Mouse (Mus musculus): ENCODE measurements around the gene Gk5. TPM values are rescaled to one million over a fixed set of nuclear protein-coding genes. Genes with fewer than 3 reads are reported as not detected.
"Not testable (repeated sequence)": the region's sequence is repeated elsewhere in the genome, so short reads cannot be mapped to it uniquely, and the experiment has no call there.

Gk5 gene
- polyA plus RNA-seq, 1 experiment from 2014 or later = 2.9 TPM

DNA sequence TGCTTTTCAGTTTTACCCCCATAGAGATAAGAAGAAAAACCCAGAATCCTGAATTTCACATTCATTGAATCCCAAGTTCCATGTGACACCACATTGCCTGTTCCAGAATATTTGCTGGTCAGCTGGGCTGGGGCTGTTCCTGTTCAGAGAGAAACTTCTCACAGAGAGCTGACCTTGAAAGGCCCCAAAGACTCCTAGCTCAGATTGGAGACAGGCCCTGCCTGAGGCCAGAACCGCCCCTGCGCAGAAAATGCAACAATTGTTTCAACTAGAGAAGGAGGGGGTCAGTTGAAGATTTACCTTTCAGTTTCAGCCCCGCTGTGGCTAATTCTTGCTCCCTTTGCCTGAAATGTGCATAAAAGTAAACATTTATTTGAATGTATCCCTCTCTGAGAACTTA lies 41.6 kb downstream of the Gk5 start:
- no peak overlapping the region for H3K4me3 ChIP-seq
- no peaks in the 10 kb centered on the region for H3K9me3 ChIP-seq (replicated peaks)
- DNase-seq (ENCODE audit: low spot score) = no peak
- no peak overlapping the region for H3K27ac ChIP-seq (replicated peaks)
- WGBS = 91% methylated on average over 3 of the region's 3 CpGs
- H3K27me3 ChIP-seq (ENCODE audit: low read depth, poor library complexity, severe bottlenecking) = no peaks in the 10 kb centered on the region
- H3K4me1 ChIP-seq = no peaks in the 10 kb centered on the region
- H3K36me3 ChIP-seq = no peaks in the 10 kb centered on the region

- H3K27me3 ChIP-seq (ENCODE audit: low read depth, poor library complexity, severe bottlenecking) = no peaks in the 10 kb centered on the region
- H3K27ac ChIP-seq (replicated peaks) = no peak overlapping the region
- no peaks in the 10 kb centered on the region for H3K9me3 ChIP-seq (replicated peaks)
- H3K36me3 ChIP-seq = no peaks in the 10 kb centered on the region
- 90% methylated on average over 5 of the region's 5 CpGs for WGBS
- no peak for DNase-seq (ENCODE audit: low spot score)
- no peak overlapping the region for H3K4me3 ChIP-seq
- H3K4me1 ChIP-seq = peaks cover 7% of the 10 kb centered on the region; the same call in 1 of the 2 replicates
Measured at GRCm38 (mm10) chr9:96162421-96162820, 43.3 kb downstream of the Gk5 start.

DNA sequence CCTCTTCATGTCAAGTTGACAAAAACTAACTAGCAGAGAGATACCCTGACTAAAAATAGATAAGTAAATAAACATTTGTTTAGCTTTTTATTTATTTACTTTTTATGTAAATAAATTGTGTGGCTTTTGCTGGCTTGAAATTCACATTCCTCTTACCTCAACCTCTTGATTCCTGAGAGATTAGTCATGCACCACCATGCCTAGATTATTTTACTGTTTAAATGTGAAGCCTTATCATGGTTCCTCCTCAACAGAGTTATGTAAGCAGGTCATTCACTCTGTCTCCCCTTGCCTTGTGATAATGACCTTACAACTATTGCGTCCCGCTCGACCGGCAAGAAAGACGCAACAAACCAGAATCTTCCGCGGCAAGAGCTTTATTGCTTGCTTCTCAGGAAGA lies 44.3 kb downstream of the Gk5 start:
- Histone ChIP-seq H3K27ac (replicated peaks) (no peak overlapping the region), H3K4me3 (no peak overlapping the region), H3K4me1 (peaks cover 7% of the 10 kb centered on the region; the same call in 1 of the 2 replicates), H3K36me3 (no peaks in the 10 kb centered on the region), H3K9me3 (replicated peaks) (no peaks in the 10 kb centered on the region), H3K27me3 (ENCODE audit: low read depth, poor library complexity, severe bottlenecking) (no peaks in the 10 kb centered on the region)
- DNase-seq (ENCODE audit: low spot score) = no peak
- 95% methylated on average over 7 of the region's 7 CpGs for WGBS

GRCm38 (mm10) chr9:96163983-96164382 lies 44.8 kb downstream of the Gk5 start:
- not testable (repeated sequence) for H3K9me3 ChIP-seq (replicated peaks); H3K27ac ChIP-seq (replicated peaks); H3K36me3 ChIP-seq; DNase-seq (ENCODE audit: low spot score); H3K4me3 ChIP-seq; H3K4me1 ChIP-seq; H3K27me3 ChIP-seq (ENCODE audit: low read depth, poor library complexity, severe bottlenecking)
- WGBS = 98% methylated on average over 15 of the region's 15 CpGs

GRCm38 (mm10) chr9:96167168-96167585 lies 48.0 kb downstream of the Gk5 start:
- H3K4me3 ChIP-seq = no peak overlapping the region
- H3K4me1 ChIP-seq = peaks cover 7% of the 10 kb centered on the region; the same call in 1 of the 2 replicates
- no peaks in the 10 kb centered on the region for H3K27me3 ChIP-seq (ENCODE audit: low read depth, poor library complexity, severe bottlenecking)
- WGBS = 24% methylated on average over 5 of the region's 5 CpGs
- peak overlapping the region; percentile 73 for H3K27ac ChIP-seq (replicated peaks)
- no peaks in the 10 kb centered on the region for H3K36me3 ChIP-seq
- H3K9me3 ChIP-seq (replicated peaks) = no peaks in the 10 kb centered on the region
- peak; percentile 90 for DNase-seq (ENCODE audit: low spot score)

DNA sequence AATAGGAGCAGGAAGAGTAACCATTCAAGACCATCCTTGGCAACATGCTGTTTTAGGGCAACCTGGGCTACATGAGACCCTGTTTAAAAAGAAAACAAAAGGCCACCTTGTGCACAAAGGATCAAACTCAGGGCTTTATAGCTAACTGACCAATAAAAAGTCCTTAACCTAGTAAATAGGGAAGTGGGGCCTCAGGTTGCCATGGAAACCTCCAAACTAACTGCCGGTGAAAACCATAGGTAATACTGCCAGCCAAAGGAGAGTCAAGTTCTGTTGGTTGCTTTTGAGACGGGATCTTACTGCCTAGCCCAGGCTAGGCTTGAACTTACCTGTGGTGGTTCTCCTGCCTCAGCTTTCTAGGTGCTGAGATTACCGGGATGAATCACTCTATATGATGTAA lies 51.4 kb downstream of the Gk5 start:
- 82% methylated on average over 3 of the region's 3 CpGs for WGBS
- H3K4me3 ChIP-seq = no peak overlapping the region
- peaks cover 7% of the 10 kb centered on the region; the same call in 1 of the 2 replicates for H3K4me1 ChIP-seq
- H3K27me3 ChIP-seq (ENCODE audit: low read depth, poor library complexity, severe bottlenecking) = no peaks in the 10 kb centered on the region
- 0 out of 2 replicates have a peak, but pooled peaks cover 3% of the 10 kb centered on the region for H3K9me3 ChIP-seq (replicated peaks)
- H3K36me3 ChIP-seq = no peaks in the 10 kb centered on the region
- no peak for DNase-seq (ENCODE audit: low spot score)
- no peak overlapping the region for H3K27ac ChIP-seq (replicated peaks)

- peaks cover 3% of the 10 kb centered on the region; the same call in 1 of the 2 replicates for H3K4me1 ChIP-seq
- no peaks in the 10 kb centered on the region for H3K9me3 ChIP-seq (replicated peaks)
- no peaks in the 10 kb centered on the region for H3K27me3 ChIP-seq (ENCODE audit: low read depth, poor library complexity, severe bottlenecking)
- H3K4me3 ChIP-seq = no peak overlapping the region
- H3K27ac ChIP-seq (replicated peaks) = no peak overlapping the region
- no peaks in the 10 kb centered on the region for H3K36me3 ChIP-seq
- DNase-seq (ENCODE audit: low spot score) = no peak
- 87% methylated on average over 4 of the region's 4 CpGs for WGBS
Measured at GRCm38 (mm10) chr9:96184909-96185308, 65.7 kb downstream of the Gk5 start.

GRCm38 (mm10) chr9:96186701-96187100 lies 67.5 kb downstream of the Gk5 start:
- DNase-seq (ENCODE audit: low spot score) = no peak
- Histone ChIP-seq H3K27me3 (ENCODE audit: low read depth, poor library complexity, severe bottlenecking) (no peaks in the 10 kb centered on the region), H3K4me1 (peaks cover 3% of the 10 kb centered on the region; the same call in 1 of the 2 replicates), H3K9me3 (replicated peaks) (no peaks in the 10 kb centered on the region), H3K36me3 (no peaks in the 10 kb centered on the region), H3K27ac (replicated peaks) (no peak overlapping the region), H3K4me3 (no peak overlapping the region)
- WGBS = 74% methylated on average over 7 of the region's 7 CpGs

GRCm38 (mm10) chr9:96195885-96196622 lies 76.9 kb downstream of the Gk5 start, which contains the start of gene Tfdp2:
Gene Tfdp2 (plus strand): TSS chr9:96196275.
- Histone ChIP-seq H3K36me3 (no peaks in the 10 kb centered on the region), H3K27me3 (ENCODE audit: low read depth, poor library complexity, severe bottlenecking) (no peaks in the 10 kb centered on the region), H3K4me1 (peaks cover 30% of the 10 kb centered on the region), H3K27ac (replicated peaks) (peak within 1 kb of the TSS; percentile 87), H3K9me3 (replicated peaks) (no peaks in the 10 kb centered on the region), H3K4me3 (peak within 1 kb of the TSS; percentile 95)
- DNase-seq (ENCODE audit: low spot score) = peak; percentile 96
- WGBS = under 1% methylated on average over 81 of the region's 81 CpGs

GRCm38 (mm10) chr9:96196636-96197181 lies 77.5 kb downstream of the Gk5 start:
- no peaks in the 10 kb centered on the region for H3K27me3 ChIP-seq (ENCODE audit: low read depth, poor library complexity, severe bottlenecking)
- H3K4me3 ChIP-seq = peak overlapping the region; percentile 95
- peak; percentile 56 for DNase-seq (ENCODE audit: low spot score)
- H3K27ac ChIP-seq (replicated peaks) = peak overlapping the region; percentile 87
- H3K9me3 ChIP-seq (replicated peaks) = no peaks in the 10 kb centered on the region
- H3K4me1 ChIP-seq = peaks cover 30% of the 10 kb centered on the region
- H3K36me3 ChIP-seq = no peaks in the 10 kb centered on the region
- under 1% methylated on average over 20 of the region's 20 CpGs for WGBS

- Histone ChIP-seq H3K4me1 (peaks cover 30% of the 10 kb centered on the region), H3K4me3 (peak overlapping the region; percentile 95), H3K27me3 (ENCODE audit: low read depth, poor library complexity, severe bottlenecking) (no peaks in the 10 kb centered on the region), H3K36me3 (no peaks in the 10 kb centered on the region; the same call in 1 of the 2 replicates), H3K9me3 (replicated peaks) (no peaks in the 10 kb centered on the region), H3K27ac (replicated peaks) (no peak overlapping the region)
- DNase-seq (ENCODE audit: low spot score) = no peak
- WGBS = 79% methylated on average over 9 of the region's 9 CpGs
Measured at GRCm38 (mm10) chr9:96197806-96198205, 78.6 kb downstream of the Gk5 start.

DNA sequence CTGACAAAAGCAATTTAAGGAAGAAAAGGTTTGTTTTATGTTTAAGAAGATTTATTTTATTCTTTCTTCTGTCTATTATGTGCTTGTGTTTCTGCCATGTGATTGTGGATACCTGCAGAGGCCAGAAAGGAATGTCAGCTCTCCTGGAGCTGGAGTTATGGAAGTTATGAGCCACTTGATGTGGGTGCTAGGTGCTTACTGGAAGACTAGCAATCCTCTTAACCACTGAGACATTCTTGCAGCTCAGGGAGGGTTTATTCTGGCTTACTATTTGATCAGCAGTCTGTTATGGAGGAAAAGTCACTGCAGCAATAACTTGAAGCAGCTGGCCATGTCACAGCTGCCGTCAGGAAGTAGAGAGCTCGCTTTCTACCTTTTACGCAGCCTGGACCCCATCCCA lies 84.5 kb downstream of the Gk5 start:
- Histone ChIP-seq H3K27ac (replicated peaks) (no peak overlapping the region), H3K9me3 (replicated peaks) (no peaks in the 10 kb centered on the region), H3K36me3 (peaks cover 17% of the 10 kb centered on the region), H3K4me3 (no peak overlapping the region), H3K4me1 (no peaks in the 10 kb centered on the region), H3K27me3 (ENCODE audit: low read depth, poor library complexity, severe bottlenecking) (no peaks in the 10 kb centered on the region)
- no peak for DNase-seq (ENCODE audit: low spot score)
- 93% methylated on average over 3 of the region's 3 CpGs for WGBS

GRCm38 (mm10) chr9:96207428-96207827 lies 88.3 kb downstream of the Gk5 start:
- no peak overlapping the region for H3K4me3 ChIP-seq
- H3K36me3 ChIP-seq = peaks cover 17% of the 10 kb centered on the region
- H3K9me3 ChIP-seq (replicated peaks) = no peaks in the 10 kb centered on the region
- H3K27ac ChIP-seq (replicated peaks) = no peak overlapping the region
- 95% methylated on average over 3 of the region's 3 CpGs for WGBS
- no peaks in the 10 kb centered on the region for H3K27me3 ChIP-seq (ENCODE audit: low read depth, poor library complexity, severe bottlenecking)
- no peak for DNase-seq (ENCODE audit: low spot score)
- H3K4me1 ChIP-seq = no peaks in the 10 kb centered on the region

All from midbrain, embryonic 10.5 days (tissue).